Mouse (Mus musculus) adrenal gland, postnatal 25 days (tissue): ENCODE measurements around the gene Slc16a6. TPM values are rescaled to one million over a fixed set of nuclear protein-coding genes. Genes with fewer than 3 reads are reported as not detected.

Experiments
- DNase-seq: peaks from one replicate; pipeline ENCODE4 v3.0.0; 2021; ENCODE audit warnings: mixed read lengths
- microRNA-seq, 2 experiments: library from miRNA; unstranded; fragments of <30 nt; microRNA quantifications; one replicate each; pipeline ENCODE4 v1.2.0; 2021
- total RNA-seq: library from RNA; stranded (reverse); gene quantifications from 2 replicates; pipeline ENCODE4 v1.2.3, GENCODE M21; 2021

Slc16a6 gene
- total RNA-seq, 1 experiment from 2014 or later, result 0.46 TPM

DNA sequence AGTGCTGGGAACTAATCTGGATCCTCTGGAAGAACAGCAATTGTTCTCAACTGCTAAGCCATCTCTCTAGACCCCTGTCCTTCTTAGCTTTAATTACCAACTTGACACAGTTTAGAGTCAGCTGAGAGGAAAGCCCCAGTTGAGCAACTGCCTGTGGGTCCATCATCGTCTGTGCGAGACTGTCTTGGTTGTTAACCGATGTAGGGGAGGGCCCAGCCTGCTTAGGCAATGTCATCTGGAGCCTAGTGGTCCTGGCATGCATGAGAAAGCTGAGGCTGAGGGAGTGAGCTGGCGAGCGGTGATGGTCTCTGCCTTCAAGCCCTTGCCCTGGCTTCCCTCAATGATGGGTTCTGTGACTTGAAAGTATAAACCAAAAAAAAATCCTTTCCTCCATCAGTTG is 58.6 kb downstream of the Slc16a6 start:
- no peak for DNase-seq

GRCm38 (mm10) chr11:109413617-109414016 is 59.8 kb downstream of the Slc16a6 start, which contains the start of gene 9930022D16Rik:
TSS of gene 9930022D16Rik (plus strand) at chr11:109413917.
- DNase-seq, result no peak

DNA sequence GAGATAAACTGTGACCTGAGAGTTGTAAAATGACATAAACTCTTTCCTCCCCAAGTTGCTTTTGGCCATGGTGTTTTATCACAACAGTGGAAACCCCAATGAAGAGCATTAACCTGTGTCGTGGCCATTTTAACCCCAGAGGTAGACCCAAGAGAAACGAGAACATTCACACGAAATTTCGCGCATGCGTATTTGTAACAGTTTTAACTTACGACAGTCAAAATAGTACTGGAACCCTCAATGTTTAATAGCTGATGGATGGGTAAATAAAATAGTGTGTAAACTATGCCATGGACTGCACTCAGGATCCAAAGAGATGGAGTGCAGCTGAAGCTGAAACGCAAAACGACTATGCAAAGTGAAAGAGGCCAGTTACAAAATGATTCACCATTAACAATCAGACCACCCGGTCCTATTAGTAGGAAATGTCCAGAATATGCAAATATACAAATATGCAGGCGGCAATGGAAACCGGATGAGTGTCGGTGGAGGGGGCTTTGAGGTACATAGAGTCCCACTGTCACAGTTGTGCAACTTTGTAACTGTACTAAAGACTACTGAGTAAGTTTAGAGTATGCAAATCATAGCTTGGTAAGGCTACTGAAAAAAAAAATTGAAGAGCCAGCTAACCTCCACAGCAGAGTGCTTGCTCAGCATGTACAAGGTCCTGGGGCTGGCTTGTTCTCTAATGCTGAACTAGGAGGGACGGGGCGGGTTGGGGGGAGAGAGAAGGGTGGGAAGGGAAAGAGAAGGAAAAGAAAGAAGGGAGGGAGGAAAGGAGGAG is 63.0 kb downstream of the Slc16a6 start:
- no peak for DNase-seq

DNA sequence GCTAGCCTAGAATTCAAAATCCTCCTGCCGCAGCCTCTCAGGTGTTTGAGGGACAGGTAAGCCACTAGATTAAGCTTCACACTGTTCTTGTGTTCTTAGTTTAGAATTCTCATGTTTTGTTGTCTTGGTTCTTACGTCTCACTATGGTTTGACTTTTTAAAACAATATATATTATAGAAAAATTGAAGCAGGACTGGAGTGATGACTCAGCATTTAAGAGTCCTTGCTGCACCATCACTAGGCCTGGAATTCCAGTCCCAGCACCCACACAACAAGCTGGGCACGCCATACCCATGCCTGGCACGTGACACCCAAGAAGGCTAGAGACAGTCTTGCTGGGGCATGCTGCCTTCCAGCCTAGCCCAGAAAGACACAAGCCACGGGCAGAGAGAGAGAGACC is 67.0 kb downstream of the Slc16a6 start:
- DNase-seq, result no peak

Small RNA genes within 50 kb of the gene (microRNA-seq; reads per million reads assigned to microRNA genes)
- gene Gm25540, result 0 reads per million in 2 experiments

Other genes starting within 250 kb of the Slc16a6 start
- 3.7 and 4.9 TPM in 2 replicates for gene Rgs9, start 175.5 kb downstream of the Slc16a6 start, total RNA-seq
- 52.6 and 68.3 TPM in 2 replicates for gene Gna13, start 110.8 kb downstream of the Slc16a6 start, total RNA-seq
- gene 9930022D16Rik, start 59.7 kb downstream of the Slc16a6 start, total RNA-seq, result not detected in 2 replicates
- gene Amz2, start 47.7 kb downstream of the Slc16a6 start, total RNA-seq, result 41.9 and 53.9 TPM in 2 replicates
- 4.1 and 5.9 TPM in 2 replicates for gene Arsg, start 224 bp downstream of the Slc16a6 start, total RNA-seq
- 42.7 and 65.8 TPM in 2 replicates for gene Wipi1, start 138.4 kb upstream of the Slc16a6 start, total RNA-seq
- gene Prkar1a, start 175.8 kb upstream of the Slc16a6 start, total RNA-seq, result 345 and 386 TPM in 2 replicates
- gene Fam20a, start 248.7 kb upstream of the Slc16a6 start, total RNA-seq, result 3.4 and 3.7 TPM in 2 replicates